Mouse (Mus musculus): ENCODE measurements around the gene Abcb11. TPM values are rescaled to one million over a fixed set of nuclear protein-coding genes. Genes with fewer than 3 reads are reported as not detected.

The Abcb11 gene
- total RNA-seq, 1 experiment from 2014 or later = 0.09 TPM

Other genes with a start within 250 kb of the Abcb11 start
- gene Nostrin, start 206.8 kb downstream of the Abcb11 start, total RNA-seq (2021) = 8.0 and 8.9 TPM in 2 replicates
- 5.0 and 7.1 TPM in 2 replicates for gene Spc25, start 136.4 kb downstream of the Abcb11 start, total RNA-seq (2021)
- not detected in 2 replicates for gene G6pc2, start 131.5 kb downstream of the Abcb11 start, total RNA-seq (2021)
- 0.73 and 1.7 TPM in 2 replicates for gene Dhrs9, start 37.8 kb upstream of the Abcb11 start, total RNA-seq (2021)
- gene Lrp2, start 243.4 kb upstream of the Abcb11 start, total RNA-seq (2021) = 0.15 and 0.43 TPM in 2 replicates